Mouse (Mus musculus): Measurements from ENCODE around the gene Gm47791.
A peak's percentile ranks its signal among the peaks of the same experiment; 100 is the strongest.

The Gm47791 gene

DNA sequence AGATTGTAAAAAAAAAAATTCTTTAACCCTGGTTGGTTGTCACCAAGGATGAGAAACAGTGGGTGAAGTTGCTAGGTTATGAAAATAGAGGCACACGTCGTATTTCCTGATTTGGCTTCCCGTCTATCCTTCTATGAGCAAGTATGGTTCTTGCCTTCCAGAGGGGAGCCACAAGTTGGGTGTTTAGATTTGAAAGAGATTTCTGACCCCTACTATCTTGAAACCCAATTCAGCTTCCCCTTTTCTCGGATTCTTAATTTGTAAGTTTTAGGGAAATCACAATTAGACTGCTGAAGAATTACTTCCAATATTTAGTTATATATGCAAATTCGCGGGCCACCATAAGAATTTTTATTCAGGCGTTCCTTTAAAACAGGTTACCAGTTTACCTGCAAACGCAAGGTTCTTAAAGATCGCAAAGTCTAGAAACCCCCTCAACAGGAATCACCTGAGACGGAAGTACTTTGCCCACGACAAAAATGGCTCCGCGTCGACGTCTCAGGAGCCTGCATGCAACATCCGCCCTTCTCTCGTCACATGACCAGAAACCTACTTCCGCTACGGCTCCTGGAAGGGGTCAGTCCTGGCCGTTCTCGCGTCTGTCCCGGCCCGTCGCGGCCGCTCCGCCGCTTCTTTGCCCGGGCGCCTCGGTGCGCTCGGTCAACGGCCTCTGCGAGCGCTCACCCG is 46.6 kb downstream of the Gm47791 start, which contains the start of gene Mff:
Mff (plus strand) TSS at position 552 of the 687 bp plus-strand sequence.
- peak; percentile 75 to 92 for DNase-seq (ENCODE audit: low spot score in 2 of 2)

Measured in cerebellum, postnatal 4 days (tissue).